Comparison of ENCODE assay signal across 31 mouse cellular contexts in the genomic region with DNA sequence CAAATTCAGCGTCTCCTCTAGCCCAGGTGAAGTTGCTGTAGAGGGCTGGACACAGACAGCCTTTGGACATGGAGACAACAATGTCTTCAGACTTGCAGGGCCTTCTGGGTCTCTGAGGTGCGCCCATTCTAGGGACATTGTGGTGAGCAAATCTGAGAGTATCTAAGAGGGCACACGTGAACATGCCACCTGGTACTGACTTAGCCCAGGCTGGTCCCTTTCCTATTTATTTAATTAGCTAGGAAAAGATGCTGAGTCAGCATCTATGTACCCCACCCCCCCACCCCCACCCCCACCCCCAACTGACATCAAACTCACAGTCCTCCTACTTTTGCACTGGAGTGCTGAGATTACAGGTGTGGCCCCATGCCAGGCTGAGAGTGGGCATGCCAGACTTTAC.
"Had no signal": no experiment of that assay in that cellular context is flagged by ENCODE, and none has a peak within 500 bp of the region (broad histone marks: within the 10 kb centered on the region; RNA-seq: fewer than 3 reads in every experiment).

No protein-coding gene starts in this region.

- H3K9me3 ChIP-seq: limb, embryonic 10.5 days; limb, embryonic 12.5 days; limb, embryonic 13.5 days; limb, embryonic 15.5 days; liver, embryonic 12.5 days; liver, embryonic 13.5 days; liver, embryonic 15.5 days; lung, embryonic 15.5 days; midbrain, embryonic 10.5 days; midbrain, embryonic 12.5 days; midbrain, embryonic 13.5 days; midbrain, embryonic 15.5 days; neural tube, embryonic 12.5 days; neural tube, embryonic 13.5 days had no signal

- H3K27ac ChIP-seq: limb, embryonic 10.5 days; limb, embryonic 12.5 days; limb, embryonic 13.5 days; limb, embryonic 15.5 days; liver, embryonic 12.5 days; liver, embryonic 13.5 days; liver, embryonic 14.5 days; liver, embryonic 15.5 days; lung, embryonic 15.5 days; macrophage; midbrain, embryonic 10.5 days; midbrain, embryonic 12.5 days; midbrain, embryonic 13.5 days; midbrain, embryonic 15.5 days; neural tube, embryonic 12.5 days; neural tube, embryonic 13.5 days had no signal

- H3K27me3 ChIP-seq: limb, embryonic 12.5 days; limb, embryonic 13.5 days; limb, embryonic 15.5 days; liver, embryonic 12.5 days; liver, embryonic 13.5 days; liver, embryonic 15.5 days; lung, embryonic 15.5 days; midbrain, embryonic 15.5 days; neural tube, embryonic 12.5 days; neural tube, embryonic 13.5 days had no signal

- H3K36me3 ChIP-seq: limb, embryonic 10.5 days; limb, embryonic 12.5 days; limb, embryonic 13.5 days; limb, embryonic 15.5 days; liver, embryonic 12.5 days; liver, embryonic 13.5 days; liver, embryonic 15.5 days; lung, embryonic 15.5 days; midbrain, embryonic 10.5 days; midbrain, embryonic 12.5 days; midbrain, embryonic 13.5 days; midbrain, embryonic 15.5 days; neural tube, embryonic 12.5 days; neural tube, embryonic 13.5 days had no signal

- H3K4me1 ChIP-seq: limb, embryonic 12.5 days; limb, embryonic 15.5 days; liver, embryonic 12.5 days; liver, embryonic 13.5 days; liver, embryonic 15.5 days; lung, embryonic 15.5 days; megakaryocyte, embryonic 14.5 days; neural tube, embryonic 12.5 days had no signal

- H3K4me2 ChIP-seq: limb, embryonic 12.5 days; limb, embryonic 13.5 days; limb, embryonic 15.5 days; liver, embryonic 11.5 days; liver, embryonic 12.5 days; liver, embryonic 13.5 days; liver, embryonic 15.5 days; lung, embryonic 14.5 days; lung, embryonic 15.5 days; midbrain, embryonic 12.5 days; midbrain, embryonic 13.5 days; midbrain, embryonic 15.5 days; neural tube, embryonic 12.5 days; neural tube, embryonic 13.5 days had no signal

- DNase-seq: left cerebral cortex, postnatal 4 days; liver; liver, embryonic 13.5 days; liver, postnatal 0 days; lung, adult 18-20 months; lung, adult 2 months; lung, embryonic 14.5 days; lung, postnatal 10 days; lung, postnatal 14 days; lung, postnatal 36 days; lung, postnatal 4 days had no signal

- ATAC-seq: liver, embryonic 12.5 days; liver, postnatal 0 days; lung, postnatal 0 days; midbrain, embryonic 13.5 days; midbrain, embryonic 15.5 days; midbrain, embryonic 16.5 days had no signal

- H3K4me3 ChIP-seq: limb, embryonic 10.5 days; limb, embryonic 12.5 days; limb, embryonic 13.5 days; limb, embryonic 15.5 days; liver, embryonic 12.5 days; liver, embryonic 13.5 days; liver, embryonic 15.5 days; lung, embryonic 15.5 days; megakaryocyte, embryonic 14.5 days; midbrain, embryonic 10.5 days; midbrain, embryonic 12.5 days; midbrain, embryonic 13.5 days; midbrain, embryonic 15.5 days; myocyte; neural tube, embryonic 12.5 days; neural tube, embryonic 13.5 days had no signal

- H3K9ac ChIP-seq: limb, embryonic 12.5 days; limb, embryonic 13.5 days; limb, embryonic 15.5 days; liver, embryonic 12.5 days; liver, embryonic 13.5 days; liver, embryonic 14.5 days; liver, embryonic 15.5 days; liver, postnatal 0 days; lung, embryonic 14.5 days; lung, embryonic 15.5 days; midbrain, embryonic 12.5 days; midbrain, embryonic 13.5 days; midbrain, embryonic 15.5 days; neural tube, embryonic 12.5 days; neural tube, embryonic 13.5 days had no signal
